Mouse (Mus musculus): ENCODE measurements around the gene Morc2a.
A peak's percentile ranks its signal among the peaks of the same experiment; 100 is the strongest.

Morc2a gene

GRCm38 (mm10) chr11:3648964-3649841 is at the start of gene Morc2a:
Gene Morc2a (plus strand): TSS chr11:3649191.
- peak; percentile 97 to 98 for DNase-seq

GRCm38 (mm10) chr11:3601966-3602365 is 47.0 kb upstream of the Morc2a start:
- peak; percentile 53 to 69 for DNase-seq

- DNase-seq: peak; percentile 59 to 64
Observed at GRCm38 (mm10) chr11:3602687-3603086, 46.3 kb upstream of the Morc2a start.

GRCm38 (mm10) chr11:3606456-3606855 is 42.5 kb upstream of the Morc2a start:
- DNase-seq: no peak

GRCm38 (mm10) chr11:3615576-3615975 is 33.4 kb upstream of the Morc2a start:
- DNase-seq: no peak

- no peak for DNase-seq
Observed at GRCm38 (mm10) chr11:3622826-3623225, 26.2 kb upstream of the Morc2a start.

GRCm38 (mm10) chr11:3624391-3625027 is 24.5 kb upstream of the Morc2a start:
- no peak for DNase-seq

- DNase-seq: peak; percentile 18 to 28
Observed at GRCm38 (mm10) chr11:3628999-3629491, 19.9 kb upstream of the Morc2a start.

- peak in 1 of 2 experiments; percentile 36 for DNase-seq
Observed at GRCm38 (mm10) chr11:3633269-3633668, 15.7 kb upstream of the Morc2a start.

- no peak for DNase-seq
Observed at GRCm38 (mm10) chr11:3647688-3648087, 1.3 kb upstream of the Morc2a start.

- no peak for DNase-seq
Observed at GRCm38 (mm10) chr11:3648305-3648963, 557 bp upstream of the Morc2a start.

GRCm38 (mm10) chr11:3650141-3650540 is 1.1 kb downstream of the Morc2a start:
- DNase-seq: no peak

- no peak for DNase-seq
Observed at GRCm38 (mm10) chr11:3661964-3662363, 13.0 kb downstream of the Morc2a start.

GRCm38 (mm10) chr11:3667506-3667905 is 18.5 kb downstream of the Morc2a start:
- DNase-seq: no peak

GRCm38 (mm10) chr11:3668768-3669167 is 19.8 kb downstream of the Morc2a start:
- no peak for DNase-seq

- DNase-seq: no peak
Observed at GRCm38 (mm10) chr11:3669849-3670248, 20.9 kb downstream of the Morc2a start.

- no peak for DNase-seq
Observed at GRCm38 (mm10) chr11:3671000-3671628, 22.1 kb downstream of the Morc2a start.

- no peak for DNase-seq
Observed at GRCm38 (mm10) chr11:3674545-3674944, 25.6 kb downstream of the Morc2a start.

- DNase-seq: no peak
Observed at GRCm38 (mm10) chr11:3676423-3676822, 27.4 kb downstream of the Morc2a start.

- DNase-seq: peak; percentile 42 to 75
Observed at GRCm38 (mm10) chr11:3677204-3677603, 28.2 kb downstream of the Morc2a start.

GRCm38 (mm10) chr11:3679771-3680170 is 30.8 kb downstream of the Morc2a start:
- no peak for DNase-seq

GRCm38 (mm10) chr11:3683696-3684095 is 34.7 kb downstream of the Morc2a start:
- no peak for DNase-seq

GRCm38 (mm10) chr11:3684232-3684631 is 35.2 kb downstream of the Morc2a start:
- DNase-seq: no peak

Data from lung, postnatal 4 days (tissue).